Comparison of ENCODE assay signal across 20 mouse cellular contexts in genomic region chr6:136900369-136901009, GRCm38 (mm10). TPM values are rescaled to one million over a fixed set of nuclear protein-coding genes. Genes with fewer than 3 reads are reported as not detected.
DNase-seq lines count a peak whose midpoint lies in the region; ATAC-seq and TF ChIP-seq lines count a peak whose summit lies in the region.
"Had no signal": no experiment of that assay in that cellular context is flagged by ENCODE, and none has a peak within 500 bp of the region (broad histone marks: within the 10 kb centered on the region; RNA-seq: fewer than 3 reads in every experiment).

No protein-coding gene starts in this region.

- WGBS in lung, postnatal 0 days = 18% methylated on average over 4 of the region's 4 CpGs
- WGBS in stomach, postnatal 0 days = 20% methylated on average over 4 of the region's 4 CpGs

- H3K27ac ChIP-seq in lung, postnatal 0 days (ENCODE audit: low read length) = 0 out of 2 replicates have a peak overlapping the region, but pooled peaks have one; percentile 2
- H3K27ac ChIP-seq in stomach, postnatal 0 days (replicated peaks) = peak overlapping the region; percentile 67
- H3K27ac ChIP-seq: embryonic facial prominence, embryonic 15.5 days; midbrain, embryonic 15.5 days; neural tube, embryonic 13.5 days had no signal

- no peaks in the 10 kb centered on the region for H3K4me1 ChIP-seq in lung, postnatal 0 days (ENCODE audit: insufficient read depth, low read depth, low read length)
- peaks cover 3% of the 10 kb centered on the region; the same call in 1 of the 2 replicates for H3K4me1 ChIP-seq in stomach, postnatal 0 days (replicated peaks; ENCODE audit: control insufficient read depth, insufficient read depth)
- H3K4me1 ChIP-seq: midbrain, embryonic 15.5 days; neural tube, embryonic 13.5 days had no signal

- 0 out of 2 replicates have a peak, but pooled peaks have one; percentile 43 for TF ChIP-seq EP300 in lung, postnatal 0 days (IDR thresholded peaks at IDR 0.05)
- no peak for TF ChIP-seq EP300 in stomach, postnatal 0 days (optimal IDR thresholded peaks at IDR 0.05)

- CTCF ChIA-PET in Patski (lab: Charles Lee) = interaction anchor here (0.7 to 1.3 kb wide), 5 partner anchors 10 to 69 kb away, joined by 3 read pairs; no protein-coding TSS in a partner anchor

- intact Hi-C loops in left cerebral cortex, postnatal 10 days (cut with DNase I) = no loop called here

- no peak overlapping the region for H3K4me3 ChIP-seq in lung, postnatal 0 days (ENCODE audit: low read depth, low read length)
- no peak overlapping the region for H3K4me3 ChIP-seq in stomach, postnatal 0 days (ENCODE audit: low read depth, low read length)
- H3K4me3 ChIP-seq: embryonic facial prominence, embryonic 15.5 days; midbrain, embryonic 15.5 days; neural tube, embryonic 13.5 days had no signal

- H3K36me3 ChIP-seq in lung, postnatal 0 days (ENCODE audit: insufficient read depth, low read length) = no peaks in the 10 kb centered on the region
- no peaks in the 10 kb centered on the region for H3K36me3 ChIP-seq in stomach, postnatal 0 days (ENCODE audit: control insufficient read depth, insufficient read depth, low read length)
- H3K36me3 ChIP-seq: embryonic facial prominence, embryonic 15.5 days; midbrain, embryonic 15.5 days; neural tube, embryonic 13.5 days had no signal

- DNase-seq in lung, postnatal 0 days (ENCODE audit: low spot score) = peak; percentile 75
- DNase-seq in lung, postnatal 10 days = no peak
- peak; percentile 72 for DNase-seq in Patski (ENCODE audit: low read depth, low spot score)
- DNase-seq in stomach, postnatal 0 days (ENCODE audit: low spot score) = no peak
- DNase-seq in embryo, embryonic 9.5 days (ENCODE audit: extremely low spot score) = no peak
- DNase-seq in left cerebral cortex, postnatal 10 days (ENCODE audit: extremely low spot score in 1 of 2, low spot score in 2 of 2) = no peak
- no peak for DNase-seq in spleen, postnatal 14 days (ENCODE audit: low spot score in 2 of 2)
- DNase-seq: cerebellum, postnatal 25 days; heart, postnatal 4 days; kidney, adult 2 months; layer of hippocampus, adult 9-11 months; thymus, adult 2 months had no signal

- POLR2A ChIA-PET in Patski (lab: Charles Lee) = no interaction called here

- no peak overlapping the region for H3K9ac ChIP-seq in lung, postnatal 0 days (replicated peaks; ENCODE audit: low read depth)
- H3K9ac ChIP-seq in stomach, postnatal 0 days (ENCODE audit: low read length) = no peak overlapping the region
- H3K9ac ChIP-seq: embryonic facial prominence, embryonic 15.5 days; midbrain, embryonic 15.5 days; neural tube, embryonic 13.5 days had no signal

- in situ Hi-C loops in Patski (cut with MboI; ENCODE audit: low pct_unique_long_range_greater_than_20kb) = no loop called here

- no peaks in the 10 kb centered on the region for H3K27me3 ChIP-seq in lung, postnatal 0 days (replicated peaks; ENCODE audit: insufficient read depth, low read length)
- H3K27me3 ChIP-seq in Patski = no peaks in the 10 kb centered on the region
- no peaks in the 10 kb centered on the region for H3K27me3 ChIP-seq in stomach, postnatal 0 days (ENCODE audit: control insufficient read depth, insufficient read depth, low read length)
- H3K27me3 ChIP-seq: embryonic facial prominence, embryonic 15.5 days; midbrain, embryonic 15.5 days; neural tube, embryonic 13.5 days had no signal

- peak; percentile 24 for ATAC-seq in lung, postnatal 0 days
- peak; percentile 94 for ATAC-seq in Patski
- peak; percentile 24 for ATAC-seq in inflammation-experienced regulatory T-cells, adult 6 months
- ATAC-seq in stomach, postnatal 0 days (ENCODE audit: low FRiP score, low TSS enrichment) = peak; percentile 87
- ATAC-seq: midbrain, embryonic 15.5 days had no signal

- H3K4me2 ChIP-seq in lung, postnatal 0 days (replicated peaks; ENCODE audit: low read depth, low read length) = no peak overlapping the region
- no peak overlapping the region for H3K4me2 ChIP-seq in stomach, postnatal 0 days (replicated peaks; ENCODE audit: low read depth)
- H3K4me2 ChIP-seq: embryonic facial prominence, embryonic 15.5 days; midbrain, embryonic 15.5 days; neural tube, embryonic 13.5 days had no signal

- H3K9me3 ChIP-seq in lung, postnatal 0 days (ENCODE audit: low read length) = no peaks in the 10 kb centered on the region
- H3K9me3 ChIP-seq in stomach, postnatal 0 days (ENCODE audit: control insufficient read depth, low read length) = no peaks in the 10 kb centered on the region; the same call in 1 of the 2 replicates
- H3K9me3 ChIP-seq: embryonic facial prominence, embryonic 15.5 days; midbrain, embryonic 15.5 days; neural tube, embryonic 13.5 days had no signal

- no peak for TF ChIP-seq CTCF in lung, postnatal 0 days (IDR thresholded peaks at IDR 0.05)
- TF ChIP-seq CTCF in Patski (IDR thresholded peaks at IDR 0.05) = no peak
- TF ChIP-seq CTCF in stomach, postnatal 0 days (IDR thresholded peaks at IDR 0.05; ENCODE audit: low read depth) = no peak

RNA-seq across cellular contexts. Expression of gene Erp27, which starts 21.5 kb away (rescaled TPM):
- polyA plus RNA-seq in lung, postnatal 0 days (2015; fragmentation: Nextera tagmentation; extraction: Ambion mirVana) = 0.61 and 0.74 TPM in 2 replicates
- 0.30 TPM for polyA plus RNA-seq in Patski (2021)
- polyA plus RNA-seq in inflammation-experienced regulatory T-cells, adult 6 months (2017; shearing (Covaris generic)) = 1 to 10 TPM; 1.1 to 2.1 (median 1.1) TPM
- polyA plus RNA-seq in stomach, postnatal 0 days (2015; fragmentation: Nextera tagmentation; extraction: Ambion mirVana) = 0.65 and 1.0 TPM in 2 replicates
- total RNA-seq in left cerebral cortex, postnatal 10 days (2021) = under 1 TPM in 1 of 2 experiments, not detected in 1; 0.69 TPM
- total RNA-seq: ES-E14; heart, adult 18-20 months had no signal
- polyA plus RNA-seq: kidney, adult 2 months; midbrain, embryonic 15.5 days; neural tube, embryonic 13.5 days had no signal

RNA-seq across cellular contexts. Expression of gene Pde6h, which starts 23.1 kb away (rescaled TPM):
- 0.27 and 0.60 TPM in 2 replicates for polyA plus RNA-seq in lung, postnatal 0 days (2015; fragmentation: Nextera tagmentation; extraction: Ambion mirVana)
- 1.3 TPM for polyA plus RNA-seq in Patski (2021)
- polyA plus RNA-seq in inflammation-experienced regulatory T-cells, adult 6 months (2017; shearing (Covaris generic)) = not detected
- polyA plus RNA-seq in stomach, postnatal 0 days (2015; fragmentation: Nextera tagmentation; extraction: Ambion mirVana) = 0.06 and 0.40 TPM in 2 replicates
- 1 to 10 TPM in 1 of 2 experiments, under 1 TPM in 1; 0.18 to 1.2 TPM for total RNA-seq in left cerebral cortex, postnatal 10 days (2021)
- total RNA-seq: heart, adult 18-20 months; heart, postnatal 4 days had no signal
- polyA plus RNA-seq: embryonic facial prominence, embryonic 15.5 days; limb, embryonic 11.5 days; liver, embryonic 16.5 days; midbrain, embryonic 15.5 days; neural tube, embryonic 13.5 days had no signal

RNA-seq across cellular contexts. Expression of gene Mgp, which starts 24.9 kb away (rescaled TPM):
- polyA plus RNA-seq in lung, postnatal 0 days (2015; fragmentation: Nextera tagmentation; extraction: Ambion mirVana) = 1,533 and 1,851 TPM in 2 replicates
- 0.68 TPM for polyA plus RNA-seq in Patski (2021)
- not detected for polyA plus RNA-seq in inflammation-experienced regulatory T-cells, adult 6 months (2017; shearing (Covaris generic))
- polyA plus RNA-seq in stomach, postnatal 0 days (2015; fragmentation: Nextera tagmentation; extraction: Ambion mirVana) = 392 and 473 TPM in 2 replicates
- total RNA-seq in left cerebral cortex, postnatal 10 days (2021) = 10 to 100 TPM; 23.7 to 31.2 TPM
- total RNA-seq: ES-E14 had no signal

RNA-seq across cellular contexts. Expression of gene Arhgdib, which starts 41.2 kb away (rescaled TPM):
- 68.4 and 70.8 TPM in 2 replicates for polyA plus RNA-seq in lung, postnatal 0 days (2015; fragmentation: Nextera tagmentation; extraction: Ambion mirVana)
- polyA plus RNA-seq in Patski (2021) = 11.6 TPM
- polyA plus RNA-seq in inflammation-experienced regulatory T-cells, adult 6 months (2017; shearing (Covaris generic)) = 1,000 to 10,000 TPM; 2,255 to 2,929 (median 2,357) TPM
- polyA plus RNA-seq in stomach, postnatal 0 days (2015; fragmentation: Nextera tagmentation; extraction: Ambion mirVana) = 27.3 and 34.9 TPM in 2 replicates
- total RNA-seq in left cerebral cortex, postnatal 10 days (2021) = 10 to 100 TPM; 24.0 to 30.7 TPM

RNA-seq across cellular contexts. Expression of gene Art4, which starts 43.0 kb away (rescaled TPM):
- 7.5 and 7.9 TPM in 2 replicates for polyA plus RNA-seq in lung, postnatal 0 days (2015; fragmentation: Nextera tagmentation; extraction: Ambion mirVana)
- not detected for polyA plus RNA-seq in Patski (2021)
- 1 to 10 TPM in 2 of 3 experiments, not detected in 1; 1.5 to 2.3 TPM for polyA plus RNA-seq in inflammation-experienced regulatory T-cells, adult 6 months (2017; shearing (Covaris generic))
- 3.2 and 3.3 TPM in 2 replicates for polyA plus RNA-seq in stomach, postnatal 0 days (2015; fragmentation: Nextera tagmentation; extraction: Ambion mirVana)
- under 1 TPM in 1 of 2 experiments, not detected in 1; 0.14 TPM for total RNA-seq in left cerebral cortex, postnatal 10 days (2021)
- total RNA-seq: ES-E14 had no signal

Comparison
In these comparisons a context has a peak if more than half of its experiments do, and no peak if none do; other contexts are left out.
1. DNase-seq: peak in lung, postnatal 0 days (single experiment) and Patski (single experiment); none in lung, postnatal 10 days (single experiment), stomach, postnatal 0 days (single experiment), embryo, embryonic 9.5 days (single experiment), left cerebral cortex, postnatal 10 days (0 of 2) and spleen, postnatal 14 days (0 of 2).
2. ATAC-seq: peak in every context shown above with its lines; median percentile 94 in Patski; 87 in stomach, postnatal 0 days; 24 in lung, postnatal 0 days; 24 in inflammation-experienced regulatory T-cells, adult 6 months.
3. RNA of gene Mgp, which starts 24.9 kb away (polyA plus RNA-seq): 1,533 to 1,851 TPM in lung, postnatal 0 days and 392 to 473 TPM in stomach, postnatal 0 days; 0.68 TPM in Patski (single experiment) and not detected in inflammation-experienced regulatory T-cells, adult 6 months; every median in the first group is over 100 times any median in the second.